Mouse (Mus musculus) forebrain, embryonic 11.5 days (tissue): ENCODE results near the gene Polr3h. TPM values are rescaled to one million over a fixed set of nuclear protein-coding genes. Genes with fewer than 3 reads are reported as not detected.
A peak's percentile ranks its signal among the peaks of the same experiment; 100 is the strongest.

ENCODE experiments used
- ATAC-seq: fragments of 200-750 bp; cut with Nextera tagmentation; replicated peaks from 2 replicates; pipeline ENCODE4 v1.8.0; 2017; ENCODE audit warnings: moderate TSS enrichment; ENCODE audit not compliant: low FRiP score
- DNase-seq: peaks from one replicate; pipeline ENCODE4 v3.0.0-alpha.2; 2017; ENCODE audit warnings: low spot score
- H3K27ac ChIP-seq: fragments of 300-500 bp; sonication (generic); 2 replicates; pipeline ENCODE4 v1.5.1; 2014; ENCODE audit warnings: low read depth, low read length
- H3K27me3 ChIP-seq: fragments of 300-500 bp; sonication (generic); 2 replicates; pipeline ENCODE4 v1.6.1; 2014; ENCODE audit warnings: mild to moderate bottlenecking, low read length, mixed read lengths; ENCODE audit not compliant: control insufficient read depth, insufficient read depth
- H3K36me3 ChIP-seq: fragments of 300-500 bp; sonication (generic); 2 replicates; pipeline ENCODE4 v1.6.1; 2014; ENCODE audit warnings: mild to moderate bottlenecking, low read length, moderate library complexity, mixed read lengths; ENCODE audit not compliant: control insufficient read depth, insufficient read depth
- H3K4me1 ChIP-seq: fragments of 300-500 bp; sonication (generic); replicated peaks from 2 replicates; pipeline ENCODE4 v1.6.1; 2014; ENCODE audit warnings: low read length, mixed read lengths; ENCODE audit not compliant: control insufficient read depth, insufficient read depth
- H3K4me2 ChIP-seq: fragments of 300-500 bp; sonication (generic); 2 replicates; pipeline ENCODE4 v1.6.1; 2014; ENCODE audit warnings: low read depth, mild to moderate bottlenecking, low read length, moderate library complexity, mixed read lengths; ENCODE audit not compliant: severe bottlenecking
- H3K4me3 ChIP-seq: fragments of 300-500 bp; sonication (generic); 2 replicates; pipeline ENCODE4 v1.5.1; 2014; ENCODE audit warnings: low read depth, low read length
- H3K9ac ChIP-seq: fragments of 300-500 bp; sonication (generic); 2 replicates; pipeline ENCODE4 v1.6.1; 2014; ENCODE audit warnings: low read length
- H3K9me3 ChIP-seq: fragments of 300-500 bp; sonication (generic); 2 replicates; pipeline ENCODE4 v1.6.1; 2016; ENCODE audit warnings: low read length, mixed read lengths; ENCODE audit not compliant: control insufficient read depth
- WGBS: fragments of 180-500 bp; shearing (Covaris S2); extraction: QIAGEN DNeasy Blood & Tissue Kit; methylation state at CpG from one replicate; pipeline ENCODE4 v1.1.7; 2014; 5-methylcytosine and 5-hydroxymethylcytosine counted together
- polyA plus RNA-seq: library from polyadenylated mRNA; unstranded; fragments of >200 nt; fragmentation: Nextera tagmentation; extraction: Ambion mirVana; gene quantifications from 2 replicates; pipeline ENCODE4 v1.2.1, GENCODE M21; 2014

Polr3h gene
- polyA plus RNA-seq, 1 experiment from 2014 or later = 65.1 TPM

DNA sequence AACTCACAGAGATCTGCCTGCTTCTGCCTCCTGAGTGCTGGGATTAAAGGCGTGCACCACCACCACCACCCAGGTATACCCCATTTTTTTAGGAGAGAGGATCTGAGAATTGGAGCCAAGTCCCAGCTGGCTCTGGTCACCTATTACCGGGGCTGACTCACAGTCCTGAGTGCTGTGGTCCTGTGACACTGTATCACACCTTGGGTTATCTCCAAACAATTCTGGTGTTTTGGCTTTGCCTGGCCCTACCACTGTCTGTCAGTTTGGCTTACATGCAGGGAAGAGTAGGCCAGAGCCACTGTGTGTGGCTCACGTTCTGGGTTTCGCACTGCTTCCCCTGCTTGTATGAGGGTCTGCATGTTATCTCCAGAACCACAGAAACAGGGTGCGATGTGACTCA is 14.2 kb upstream of the Polr3h start:
- DNase-seq (no peak), ATAC-seq (no peak)
- H3K27me3 ChIP-seq = no peaks in the 10 kb centered on the region; the same call in 1 of the 2 replicates
- peaks cover 17% of the 10 kb centered on the region for H3K4me1 ChIP-seq
- no peak overlapping the region for H3K27ac ChIP-seq
- H3K9me3 ChIP-seq = no peaks in the 10 kb centered on the region
- H3K4me2 ChIP-seq = no peak overlapping the region
- H3K9ac ChIP-seq = no peak overlapping the region
- no peak overlapping the region for H3K4me3 ChIP-seq
- no peaks in the 10 kb centered on the region for H3K36me3 ChIP-seq
- WGBS = 93% methylated on average over 5 of the region's 5 CpGs

DNA sequence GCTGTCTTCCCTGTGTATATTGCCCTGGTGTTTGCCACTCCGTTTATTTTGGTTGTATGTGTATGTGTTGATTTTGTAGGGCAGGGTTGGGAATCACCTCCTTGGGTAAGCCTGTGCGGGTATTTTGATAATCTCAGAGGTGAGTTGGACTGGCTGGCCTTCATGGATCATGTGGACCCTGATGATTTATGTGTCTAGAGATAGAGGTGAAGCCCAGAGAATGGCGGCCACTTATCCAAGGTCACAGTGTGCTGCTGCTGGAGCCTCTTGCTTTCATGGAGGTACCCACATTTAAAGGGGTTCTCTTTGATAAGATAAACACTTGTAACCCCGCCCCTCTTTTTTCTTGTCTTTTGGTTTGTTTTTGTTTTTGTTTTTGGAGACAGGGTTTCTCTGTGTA is 13.7 kb upstream of the Polr3h start:
- ATAC-seq = no peak
- 91% methylated on average over 4 of the region's 4 CpGs for WGBS
- Histone ChIP-seq H3K27ac (no peak overlapping the region), H3K27me3 (no peaks in the 10 kb centered on the region; the same call in 1 of the 2 replicates), H3K9ac (no peak overlapping the region), H3K4me1 (peaks cover 17% of the 10 kb centered on the region), H3K4me3 (no peak overlapping the region), H3K36me3 (no peaks in the 10 kb centered on the region), H3K4me2 (no peak overlapping the region), H3K9me3 (no peaks in the 10 kb centered on the region)
- DNase-seq = no peak

DNA sequence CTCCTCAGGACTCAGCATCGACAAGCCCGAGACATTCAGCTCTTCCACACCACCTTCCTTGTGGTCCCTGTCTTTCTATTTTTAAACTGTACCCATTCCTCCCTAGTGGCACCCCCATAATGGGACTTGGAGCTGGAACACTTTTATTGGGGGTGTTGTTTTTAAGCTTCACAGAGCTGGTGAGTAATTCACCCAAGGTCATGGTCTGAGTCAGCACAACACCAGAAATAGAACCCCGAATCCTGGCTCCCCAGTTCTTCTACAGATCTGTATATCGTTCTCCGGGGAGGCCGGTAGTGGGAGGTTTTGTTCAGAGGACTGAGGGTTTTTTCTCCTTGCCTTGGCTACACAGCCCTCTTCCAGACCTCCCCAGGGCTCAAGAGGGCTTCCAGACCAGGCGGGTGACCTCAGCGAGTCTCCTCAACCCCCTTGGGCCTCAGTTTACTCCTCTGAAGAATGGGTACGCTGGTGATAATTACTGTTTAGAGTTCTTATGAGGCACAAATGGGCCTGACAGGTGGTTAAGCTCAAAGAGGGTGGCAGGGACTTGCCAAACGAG is 13.2 kb upstream of the Polr3h start:
- Histone ChIP-seq H3K4me1 (peaks cover 17% of the 10 kb centered on the region), H3K4me2 (no peak overlapping the region), H3K27me3 (no peaks in the 10 kb centered on the region; the same call in 1 of the 2 replicates), H3K36me3 (no peaks in the 10 kb centered on the region), H3K9ac (no peak overlapping the region), H3K27ac (no peak overlapping the region), H3K9me3 (no peaks in the 10 kb centered on the region), H3K4me3 (no peak overlapping the region)
- ATAC-seq (no peak), DNase-seq (no peak)
- 89% methylated on average over 10 of the region's 10 CpGs for WGBS

DNA sequence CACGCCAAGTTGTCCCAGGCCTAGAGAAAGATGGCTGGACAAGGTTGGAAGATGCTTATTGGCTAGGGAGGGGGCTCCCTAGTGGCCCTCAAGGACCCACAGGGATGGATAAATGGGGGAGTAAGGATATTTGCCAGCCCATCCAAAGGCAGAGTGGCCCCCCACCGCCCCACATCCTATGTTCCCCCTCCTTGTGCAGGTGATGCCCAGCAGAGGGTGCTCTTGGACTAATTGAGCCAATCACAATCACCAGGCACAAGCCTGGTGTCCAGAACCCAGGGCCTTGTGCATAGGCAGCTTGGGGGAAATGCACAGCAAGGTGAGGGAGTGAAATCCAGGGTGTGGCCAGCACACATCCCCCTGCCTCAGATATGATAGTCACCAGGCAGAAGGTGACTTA is 12.2 kb upstream of the Polr3h start:
- Histone ChIP-seq H3K27ac (no peak overlapping the region), H3K36me3 (no peaks in the 10 kb centered on the region), H3K9ac (no peak overlapping the region), H3K4me3 (no peak overlapping the region), H3K9me3 (no peaks in the 10 kb centered on the region), H3K27me3 (no peaks in the 10 kb centered on the region; the same call in 1 of the 2 replicates), H3K4me2 (no peak overlapping the region), H3K4me1 (peaks cover 13% of the 10 kb centered on the region)
- peak; percentile 47 for ATAC-seq
- peak; percentile 74 for DNase-seq
- 23% methylated on average over 2 of the region's 2 CpGs for WGBS

DNA sequence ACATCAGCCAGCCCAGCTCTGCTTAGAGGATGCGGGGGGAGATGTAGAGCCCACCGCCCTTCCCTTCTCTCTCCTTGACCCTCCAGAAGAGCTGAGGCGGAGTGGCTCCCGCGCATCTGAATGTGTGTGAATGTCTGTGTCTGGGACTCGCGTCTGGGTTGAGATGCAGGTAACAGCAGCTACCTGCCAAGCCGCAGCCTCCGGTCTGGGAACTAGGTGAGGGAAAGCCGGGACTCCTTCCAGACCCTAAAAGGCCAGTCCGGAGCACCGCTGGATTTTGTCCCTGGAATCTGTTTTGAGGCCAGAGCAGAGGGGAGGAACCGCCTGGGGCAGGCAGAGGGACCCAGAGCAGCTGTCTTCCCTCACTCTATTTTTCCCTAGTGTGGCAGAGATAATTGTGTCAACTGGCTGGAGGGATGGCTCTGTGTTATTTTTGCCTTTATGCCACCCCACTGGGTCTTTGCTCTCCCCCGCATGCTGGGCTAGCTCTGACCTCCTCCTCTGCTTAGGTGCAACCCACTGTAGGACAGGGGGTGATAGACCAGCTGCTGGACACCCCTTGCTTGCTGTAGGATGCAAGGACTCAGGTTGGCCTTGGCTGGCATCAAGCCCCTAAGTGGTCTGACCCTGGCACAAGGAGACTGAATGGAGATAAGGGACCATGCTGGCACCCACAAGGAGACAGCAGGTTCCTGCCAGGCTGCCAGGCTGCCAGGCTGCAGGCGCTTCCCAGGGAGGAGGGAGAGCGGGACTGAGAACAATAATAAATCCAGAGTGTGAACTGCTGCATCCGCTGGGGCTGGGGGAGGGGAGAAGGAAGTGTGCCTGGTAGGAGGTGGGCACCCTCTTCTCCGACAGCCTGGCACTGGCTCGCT is 11.3 kb upstream of the Polr3h start:
- Histone ChIP-seq H3K9me3 (no peaks in the 10 kb centered on the region), H3K4me1 (peaks cover 12% of the 10 kb centered on the region), H3K27ac (no peak overlapping the region), H3K36me3 (no peaks in the 10 kb centered on the region), H3K9ac (peak overlapping the region; percentile 61), H3K4me3 (peak overlapping the region; percentile 39), H3K4me2 (peak overlapping the region; percentile 75), H3K27me3 (no peaks in the 10 kb centered on the region; the same call in 1 of the 2 replicates)
- WGBS = 7% methylated on average over 19 of the region's 19 CpGs
- peak; percentile 58 for DNase-seq
- ATAC-seq = no peak

DNA sequence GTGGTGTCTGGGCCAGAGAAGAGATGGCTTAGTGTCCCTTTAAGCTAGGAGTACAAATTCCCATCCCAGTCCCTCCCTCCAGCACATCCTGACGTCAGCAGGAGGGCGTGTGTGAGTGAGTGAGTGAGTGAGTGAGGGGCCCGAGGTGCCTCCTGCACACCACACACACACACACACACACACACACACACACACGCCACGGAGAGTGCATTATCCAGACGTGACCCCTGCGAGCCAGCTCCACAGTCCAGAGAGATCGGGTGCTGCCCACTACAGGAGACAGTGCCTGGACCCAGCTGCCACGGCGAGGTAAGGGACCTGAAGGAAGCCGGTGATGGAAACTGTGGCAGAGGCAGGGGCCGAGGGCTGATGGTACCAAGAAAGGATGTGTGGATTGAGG is 10.6 kb upstream of the Polr3h start, which contains the start of gene Csdc2:
Gene Csdc2 (plus strand): TSS at position 81 of the 400 bp plus-strand sequence.
- no peak within 1 kb of the TSS for H3K27ac ChIP-seq
- WGBS = under 1% methylated on average over 12 of the region's 12 CpGs
- ATAC-seq (peak; percentile 56), DNase-seq (peak; percentile 75)
- H3K36me3 ChIP-seq = no peaks in the 10 kb centered on the region
- H3K9me3 ChIP-seq = no peaks in the 10 kb centered on the region
- H3K9ac ChIP-seq = peak within 1 kb of the TSS; percentile 61
- peaks cover 12% of the 10 kb centered on the region for H3K4me1 ChIP-seq
- peak within 1 kb of the TSS; percentile 39 for H3K4me3 ChIP-seq
- peak within 1 kb of the TSS; percentile 75 for H3K4me2 ChIP-seq
- H3K27me3 ChIP-seq = no peaks in the 10 kb centered on the region; the same call in 1 of the 2 replicates

- Histone ChIP-seq H3K4me2 (peak overlapping the region; percentile 75), H3K27me3 (no peaks in the 10 kb centered on the region; the same call in 1 of the 2 replicates), H3K4me1 (peaks cover 12% of the 10 kb centered on the region), H3K36me3 (no peaks in the 10 kb centered on the region), H3K4me3 (peak overlapping the region; percentile 39), H3K9ac (peak overlapping the region; percentile 61), H3K9me3 (no peaks in the 10 kb centered on the region), H3K27ac (no peak overlapping the region)
- DNase-seq = no peak
- ATAC-seq = no peak
- WGBS = 56% methylated on average over 7 of the region's 7 CpGs
These were observed 10.0 kb upstream of the Polr3h start for GRCm38 (mm10) chr15:81935869-81936637.

DNA sequence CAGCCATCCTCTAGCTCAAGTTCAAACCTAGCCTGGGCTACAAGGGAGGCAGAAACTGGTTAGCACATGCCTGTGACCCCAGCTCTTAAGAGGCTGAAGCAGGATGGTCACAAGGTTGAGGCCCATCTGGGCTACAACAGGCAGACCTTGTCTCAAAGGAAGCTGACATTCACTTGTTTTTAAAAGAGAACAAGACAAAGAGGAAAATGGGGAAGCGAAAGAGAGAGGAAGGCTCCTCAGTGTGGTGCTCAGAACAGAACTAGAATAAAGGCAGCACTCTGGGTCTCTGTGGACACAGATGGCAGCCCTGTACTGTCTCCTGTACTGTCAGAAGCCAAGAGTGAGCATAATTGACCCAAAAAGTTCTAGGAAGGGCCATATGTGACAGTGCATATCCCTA is 7.9 kb upstream of the Polr3h start:
- Histone ChIP-seq H3K4me3 (no peak overlapping the region), H3K27me3 (no peaks in the 10 kb centered on the region; the same call in 1 of the 2 replicates), H3K36me3 (no peaks in the 10 kb centered on the region), H3K9ac (no peak overlapping the region), H3K27ac (no peak overlapping the region), H3K9me3 (no peaks in the 10 kb centered on the region), H3K4me2 (no peak overlapping the region), H3K4me1 (peaks cover 12% of the 10 kb centered on the region)
- DNase-seq = no peak
- ATAC-seq = no peak
- 91% methylated on average over 1 of the region's 1 CpGs for WGBS
